Mouse (Mus musculus): ENCODE results near the gene Rufy4.

DNA sequence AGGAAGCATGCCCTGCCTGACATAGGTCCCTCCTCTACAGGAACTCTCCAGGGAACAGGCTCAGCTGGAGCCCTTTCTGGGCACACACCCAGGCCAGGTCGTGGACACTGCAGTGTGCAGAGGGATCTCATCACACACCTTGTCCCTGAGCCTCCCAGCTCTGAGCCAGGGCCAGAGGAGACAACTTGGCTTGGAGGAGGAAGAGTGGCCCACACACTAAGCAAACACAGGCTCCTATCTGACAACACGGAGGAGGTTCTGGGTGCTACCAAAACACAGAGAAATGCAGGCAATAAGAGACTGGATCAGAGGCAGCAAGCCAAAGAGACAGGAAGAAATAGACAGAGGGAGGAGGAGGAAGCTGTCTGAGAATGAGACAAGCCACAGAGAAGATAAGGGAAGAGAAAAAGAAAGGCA lies 43.8 kb upstream of the Rufy4 start:
- no peak for TF ChIP-seq POLR2A (IDR thresholded peaks at IDR 0.05; ENCODE audit: borderline replicate concordance, control insufficient read depth, low read depth, low read length)
- TF ChIP-seq CTCF (IDR thresholded peaks at IDR 0.05; ENCODE audit: control insufficient read depth, insufficient read depth, low read length) = no peak
